ENCODE assay signal across 22 mouse cellular contexts in the genomic region with DNA sequence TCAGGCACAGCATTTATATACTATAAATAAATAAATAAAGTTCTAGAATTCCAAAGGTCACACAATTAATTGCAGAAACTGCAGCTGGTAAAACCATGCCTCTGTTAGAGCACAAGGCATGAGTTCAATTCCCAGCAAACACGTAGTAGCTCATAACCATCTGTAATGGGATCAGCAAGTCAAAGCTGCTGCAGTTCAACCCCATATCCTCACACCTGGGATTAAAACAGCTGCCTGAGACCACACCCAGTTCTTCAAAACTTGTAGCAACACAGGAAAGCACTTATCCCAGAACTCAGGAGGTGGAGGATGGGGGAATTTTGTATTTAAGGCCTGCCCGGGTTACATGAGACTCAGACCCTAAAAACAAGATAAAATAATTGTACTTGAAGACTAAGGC.
"Had no signal": no experiment of that assay in that cellular context is flagged by ENCODE, and none has a peak within 500 bp of the region (broad histone marks: within the 10 kb centered on the region; RNA-seq: fewer than 3 reads in every experiment).

No protein-coding gene starts in this region.

- H3K9me3 ChIP-seq: limb, embryonic 12.5 days; midbrain, embryonic 12.5 days; midbrain, embryonic 15.5 days; neural tube, embryonic 12.5 days; neural tube, embryonic 15.5 days had no signal

- H3K27me3 ChIP-seq: limb, embryonic 12.5 days; midbrain, embryonic 12.5 days; midbrain, embryonic 15.5 days; neural tube, embryonic 12.5 days; neural tube, embryonic 15.5 days had no signal

- ATAC-seq: liver, postnatal 0 days; lung, postnatal 0 days; midbrain, embryonic 15.5 days had no signal

- H3K9ac ChIP-seq: limb, embryonic 12.5 days; liver, embryonic 14.5 days; liver, postnatal 0 days; lung, embryonic 14.5 days; midbrain, embryonic 12.5 days; midbrain, embryonic 15.5 days; neural tube, embryonic 12.5 days; neural tube, embryonic 15.5 days had no signal

- H3K4me3 ChIP-seq: left cerebral cortex, adult 2 months; limb, embryonic 12.5 days; midbrain, embryonic 12.5 days; midbrain, embryonic 15.5 days; neural tube, embryonic 12.5 days; neural tube, embryonic 15.5 days had no signal

- DNase-seq: kidney, adult 9 months; kidney, postnatal 10 days; kidney, postnatal 36 days; layer of hippocampus, postnatal 36 days; liver, postnatal 0 days; lung, embryonic 14.5 days; right cerebral cortex, adult 18-20 months; right cerebral cortex, postnatal 14 days; right cerebral cortex, postnatal 4 days; thymus, adult 2 months; thymus, postnatal 14 days; thymus, postnatal 4 days had no signal

- H3K4me2 ChIP-seq: limb, embryonic 12.5 days; lung, embryonic 14.5 days; midbrain, embryonic 12.5 days; midbrain, embryonic 15.5 days; neural tube, embryonic 12.5 days; neural tube, embryonic 15.5 days had no signal

- H3K27ac ChIP-seq: left cerebral cortex, adult 2 months; limb, embryonic 12.5 days; liver, embryonic 14.5 days; macrophage; midbrain, embryonic 12.5 days; midbrain, embryonic 15.5 days; neural tube, embryonic 12.5 days; neural tube, embryonic 15.5 days; stomach, postnatal 0 days had no signal
